Mouse (Mus musculus): ENCODE measurements at regions not wholly inside any gene's neighbourhood (a gene's known extent, or its start where the extent isn't known, plus 50 kb on each side); places are given as distances from the start of the nearest gene placed in this dataset.
A peak's percentile ranks its signal among the peaks of the same experiment; 100 is the strongest.

DNA sequence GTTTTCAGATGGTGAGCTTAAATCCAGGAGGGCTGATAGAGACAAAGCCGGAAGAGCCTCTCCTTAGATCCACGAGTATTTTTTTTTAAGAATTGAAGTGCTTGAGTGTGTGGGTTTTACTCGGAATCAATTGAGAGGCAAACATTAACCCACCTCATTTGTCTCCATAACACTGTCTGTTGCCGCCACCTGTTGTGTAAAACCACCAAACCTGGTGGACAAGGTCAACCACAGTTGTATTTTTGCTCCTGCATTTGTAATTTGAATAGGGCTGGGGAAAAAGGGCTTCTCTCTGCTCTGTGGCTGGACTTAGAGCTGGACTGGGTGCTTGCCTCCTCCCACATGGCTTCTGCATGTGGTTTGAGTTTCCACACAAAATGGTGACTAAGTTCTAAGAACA lies 119.8 kb upstream of the Prickle1 start:
- H3K4me3 ChIP-seq (ENCODE audit: low read depth, low read length), result no peak overlapping the region
- ATAC-seq (replicated peaks; ENCODE audit: low FRiP score) (no peak), DNase-seq (ENCODE audit: low spot score) (no peak)
- H3K27ac ChIP-seq (ENCODE audit: low read depth, low read length), result no peak overlapping the region
- H3K36me3 ChIP-seq (ENCODE audit: control insufficient read depth, insufficient read depth, low read length), result no peaks in the 10 kb centered on the region
- H3K9ac ChIP-seq (ENCODE audit: low read length), result no peak overlapping the region
- no peaks in the 10 kb centered on the region for H3K4me1 ChIP-seq (replicated peaks; ENCODE audit: control insufficient read depth, insufficient read depth, low read length)
- no peaks in the 10 kb centered on the region for H3K9me3 ChIP-seq (ENCODE audit: control insufficient read depth, low read length)
- H3K27me3 ChIP-seq (ENCODE audit: control insufficient read depth, insufficient read depth, low read length), result no peaks in the 10 kb centered on the region
- 79% methylated on average over 4 of the region's 4 CpGs for WGBS
- no peak overlapping the region for H3K4me2 ChIP-seq (ENCODE audit: low read depth, low read length, severe bottlenecking)

DNA sequence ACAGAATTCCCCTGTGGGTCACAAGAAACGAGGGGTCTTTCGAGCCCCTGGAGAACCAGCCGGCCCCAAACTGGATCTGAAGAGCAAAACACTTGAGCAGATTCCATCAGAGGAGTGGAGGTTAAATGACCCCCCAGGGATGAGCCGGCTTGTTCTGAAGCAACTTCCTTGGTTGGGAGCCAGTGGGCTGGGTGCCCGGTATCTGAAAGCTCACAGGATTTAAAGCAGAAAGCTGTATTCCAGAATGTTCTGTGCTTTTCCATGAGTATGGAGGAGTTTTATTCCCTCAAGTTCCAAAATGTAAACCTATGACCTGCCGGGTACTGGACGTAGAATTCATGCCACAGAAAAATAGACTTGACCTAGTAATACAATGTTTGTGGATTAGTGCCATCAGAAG lies 117.7 kb upstream of the Prickle1 start:
- H3K4me3 ChIP-seq (ENCODE audit: low read depth, low read length), result no peak overlapping the region
- 94% methylated on average over 7 of the region's 7 CpGs for WGBS
- no peak overlapping the region for H3K4me2 ChIP-seq (ENCODE audit: low read depth, low read length, severe bottlenecking)
- DNase-seq (ENCODE audit: low spot score), result no peak
- H3K9me3 ChIP-seq (ENCODE audit: control insufficient read depth, low read length), result no peaks in the 10 kb centered on the region
- H3K27ac ChIP-seq (ENCODE audit: low read depth, low read length), result no peak overlapping the region
- no peaks in the 10 kb centered on the region for H3K36me3 ChIP-seq (ENCODE audit: control insufficient read depth, insufficient read depth, low read length)
- no peak for ATAC-seq (replicated peaks; ENCODE audit: low FRiP score)
- H3K9ac ChIP-seq (ENCODE audit: low read length), result no peak overlapping the region
- no peaks in the 10 kb centered on the region for H3K4me1 ChIP-seq (replicated peaks; ENCODE audit: control insufficient read depth, insufficient read depth, low read length)
- no peaks in the 10 kb centered on the region for H3K27me3 ChIP-seq (ENCODE audit: control insufficient read depth, insufficient read depth, low read length)

DNA sequence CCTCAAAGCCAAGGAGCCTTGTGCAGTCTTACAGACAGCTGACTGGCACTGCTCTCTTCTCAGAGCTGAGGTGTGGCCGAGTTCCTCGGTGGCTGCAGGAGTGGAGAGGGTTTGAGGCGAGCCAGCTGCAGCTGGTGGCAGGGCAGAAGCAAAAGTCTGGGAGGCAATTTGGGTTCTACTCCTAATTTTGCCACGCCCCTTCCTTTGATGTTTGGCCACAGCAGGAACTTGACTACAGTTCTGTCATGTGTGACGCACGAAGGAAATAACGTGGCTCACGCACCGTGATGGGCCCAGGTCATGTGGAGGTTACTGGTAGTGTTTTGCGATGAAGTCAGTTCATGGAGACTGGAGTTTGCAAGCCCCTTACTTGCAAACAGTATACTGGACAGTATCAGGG lies 116.9 kb upstream of the Prickle1 start:
- H3K36me3 ChIP-seq (ENCODE audit: control insufficient read depth, insufficient read depth, low read length), result no peaks in the 10 kb centered on the region
- H3K9me3 ChIP-seq (ENCODE audit: control insufficient read depth, low read length), result no peaks in the 10 kb centered on the region
- no peak overlapping the region for H3K27ac ChIP-seq (ENCODE audit: low read depth, low read length)
- DNase-seq (ENCODE audit: low spot score), result no peak
- no peaks in the 10 kb centered on the region for H3K4me1 ChIP-seq (replicated peaks; ENCODE audit: control insufficient read depth, insufficient read depth, low read length)
- ATAC-seq (replicated peaks; ENCODE audit: low FRiP score), result no peak
- no peak overlapping the region for H3K9ac ChIP-seq (ENCODE audit: low read length)
- H3K27me3 ChIP-seq (ENCODE audit: control insufficient read depth, insufficient read depth, low read length), result no peaks in the 10 kb centered on the region
- no peak overlapping the region for H3K4me3 ChIP-seq (ENCODE audit: low read depth, low read length)
- WGBS, result 84% methylated on average over 10 of the region's 10 CpGs
- no peak overlapping the region for H3K4me2 ChIP-seq (ENCODE audit: low read depth, low read length, severe bottlenecking)

DNA sequence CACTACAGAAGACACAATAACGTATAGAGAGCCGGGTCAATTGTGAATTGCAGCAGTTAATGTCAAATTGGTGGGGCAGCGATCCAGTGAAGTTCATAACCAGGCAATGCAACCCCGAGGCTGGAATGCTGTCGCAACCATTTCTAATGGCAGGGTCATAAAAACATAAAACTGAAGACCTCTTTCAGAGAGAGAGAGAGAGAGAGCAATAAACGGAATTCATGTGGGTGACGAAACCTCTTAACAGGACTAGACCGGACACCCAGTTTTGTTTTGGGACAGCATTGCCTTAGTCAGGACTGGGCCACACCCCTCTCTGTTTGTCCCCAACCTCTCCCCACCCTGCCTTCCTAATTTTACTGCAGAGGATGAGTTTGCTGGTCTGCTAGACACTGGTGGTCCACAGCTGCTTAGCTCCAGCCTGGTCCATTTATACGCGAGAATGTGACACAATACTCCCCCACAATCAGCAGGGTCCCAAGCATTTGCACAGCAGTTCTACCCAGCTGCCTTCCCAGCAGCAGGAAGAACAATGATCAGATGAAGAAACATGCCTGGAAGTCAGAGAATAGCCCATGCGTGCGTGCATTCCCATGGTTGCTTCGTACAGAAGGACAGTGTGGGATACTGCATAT lies 115.6 kb upstream of the Prickle1 start:
- Histone ChIP-seq H3K4me1 (replicated peaks; ENCODE audit: control insufficient read depth, insufficient read depth, low read length) (no peaks in the 10 kb centered on the region), H3K9me3 (ENCODE audit: control insufficient read depth, low read length) (no peaks in the 10 kb centered on the region), H3K4me2 (ENCODE audit: low read depth, low read length, severe bottlenecking) (no peak overlapping the region), H3K27me3 (ENCODE audit: control insufficient read depth, insufficient read depth, low read length) (no peaks in the 10 kb centered on the region), H3K9ac (ENCODE audit: low read length) (no peak overlapping the region), H3K27ac (ENCODE audit: low read depth, low read length) (no peak overlapping the region), H3K36me3 (ENCODE audit: control insufficient read depth, insufficient read depth, low read length) (no peaks in the 10 kb centered on the region), H3K4me3 (ENCODE audit: low read depth, low read length) (no peak overlapping the region)
- ATAC-seq (replicated peaks; ENCODE audit: low FRiP score) (no peak), DNase-seq (ENCODE audit: low spot score) (no peak)
- 91% methylated on average over 13 of the region's 13 CpGs for WGBS

DNA sequence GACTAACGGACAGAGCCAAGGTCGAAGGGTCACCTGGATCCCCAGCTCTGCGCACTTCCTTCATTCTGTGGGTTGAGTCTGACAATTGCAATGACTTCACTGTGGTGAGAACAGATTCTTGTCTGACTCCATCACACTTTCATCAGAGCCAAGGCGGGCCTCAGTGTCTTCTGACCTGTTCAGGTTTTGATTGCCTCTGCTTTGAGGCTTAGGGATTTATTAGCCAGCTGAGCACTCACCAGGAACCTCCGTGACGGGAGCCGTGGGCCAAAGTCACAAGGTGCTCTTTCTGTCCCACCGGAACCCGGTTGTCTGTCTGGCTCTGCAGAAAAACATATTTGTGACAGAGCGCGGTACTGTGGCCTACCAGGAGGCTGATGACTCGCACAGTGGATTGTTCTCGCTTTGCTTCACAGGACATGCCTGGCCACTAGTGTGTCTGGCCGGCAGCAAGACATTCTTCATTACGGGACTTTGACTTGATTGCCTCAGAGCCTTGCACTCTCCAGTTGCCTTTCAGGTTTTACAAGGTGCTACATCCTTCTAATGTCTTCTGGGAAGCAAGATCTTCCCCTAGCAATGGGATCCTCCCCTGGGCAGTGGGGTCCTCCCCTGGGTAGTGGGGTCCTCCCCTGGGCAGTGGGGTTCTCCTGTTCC lies 114.9 kb upstream of the Prickle1 start:
- Histone ChIP-seq H3K4me3 (ENCODE audit: low read depth, low read length) (no peak overlapping the region), H3K27ac (ENCODE audit: low read depth, low read length) (no peak overlapping the region), H3K27me3 (ENCODE audit: control insufficient read depth, insufficient read depth, low read length) (no peaks in the 10 kb centered on the region), H3K9me3 (ENCODE audit: control insufficient read depth, low read length) (no peaks in the 10 kb centered on the region), H3K4me1 (replicated peaks; ENCODE audit: control insufficient read depth, insufficient read depth, low read length) (no peaks in the 10 kb centered on the region), H3K4me2 (ENCODE audit: low read depth, low read length, severe bottlenecking) (no peak overlapping the region), H3K9ac (ENCODE audit: low read length) (no peak overlapping the region), H3K36me3 (ENCODE audit: control insufficient read depth, insufficient read depth, low read length) (no peaks in the 10 kb centered on the region)
- 94% methylated on average over 15 of the region's 15 CpGs for WGBS
- ATAC-seq (replicated peaks; ENCODE audit: low FRiP score) (no peak), DNase-seq (ENCODE audit: low spot score) (no peak)

DNA sequence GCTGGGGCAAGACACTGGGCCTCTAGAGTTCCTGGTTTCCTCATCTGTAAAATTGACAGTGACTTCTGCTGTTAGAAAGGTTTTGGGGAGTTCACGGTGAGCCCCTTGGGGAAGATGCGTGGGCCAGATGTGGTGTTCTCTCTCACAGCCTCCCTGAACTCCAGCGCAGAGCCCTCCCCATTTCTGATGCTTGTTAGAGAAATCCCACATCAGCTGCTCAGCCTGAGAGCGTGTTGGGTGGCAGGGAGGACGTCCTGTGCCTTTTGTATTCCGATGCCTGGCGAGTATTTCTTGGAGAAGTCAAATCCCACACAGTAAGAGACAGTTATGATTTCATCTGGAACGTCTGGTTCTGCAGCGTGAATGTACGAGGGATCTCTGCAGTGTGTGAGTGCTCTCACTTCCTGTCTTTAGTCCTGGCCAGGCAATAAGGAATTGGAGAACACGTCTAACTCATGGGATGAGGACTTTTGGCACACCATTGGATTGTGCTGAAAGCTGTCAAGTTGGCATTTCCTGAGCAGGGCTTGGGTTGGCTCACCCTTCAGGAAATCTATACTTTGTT lies 110.8 kb upstream of the Prickle1 start:
- H3K9ac ChIP-seq (ENCODE audit: low read length), result no peak overlapping the region
- H3K4me3 ChIP-seq (ENCODE audit: low read depth, low read length), result no peak overlapping the region
- no peaks in the 10 kb centered on the region for H3K4me1 ChIP-seq (replicated peaks; ENCODE audit: control insufficient read depth, insufficient read depth, low read length)
- no peaks in the 10 kb centered on the region for H3K27me3 ChIP-seq (ENCODE audit: control insufficient read depth, insufficient read depth, low read length)
- H3K4me2 ChIP-seq (ENCODE audit: low read depth, low read length, severe bottlenecking), result no peak overlapping the region
- DNase-seq (ENCODE audit: low spot score), result no peak
- no peaks in the 10 kb centered on the region for H3K9me3 ChIP-seq (ENCODE audit: control insufficient read depth, low read length)
- H3K27ac ChIP-seq (ENCODE audit: low read depth, low read length), result no peak overlapping the region
- no peak for ATAC-seq (replicated peaks; ENCODE audit: low FRiP score)
- WGBS, result 84% methylated on average over 11 of the region's 11 CpGs
- H3K36me3 ChIP-seq (ENCODE audit: control insufficient read depth, insufficient read depth, low read length), result no peaks in the 10 kb centered on the region

DNA sequence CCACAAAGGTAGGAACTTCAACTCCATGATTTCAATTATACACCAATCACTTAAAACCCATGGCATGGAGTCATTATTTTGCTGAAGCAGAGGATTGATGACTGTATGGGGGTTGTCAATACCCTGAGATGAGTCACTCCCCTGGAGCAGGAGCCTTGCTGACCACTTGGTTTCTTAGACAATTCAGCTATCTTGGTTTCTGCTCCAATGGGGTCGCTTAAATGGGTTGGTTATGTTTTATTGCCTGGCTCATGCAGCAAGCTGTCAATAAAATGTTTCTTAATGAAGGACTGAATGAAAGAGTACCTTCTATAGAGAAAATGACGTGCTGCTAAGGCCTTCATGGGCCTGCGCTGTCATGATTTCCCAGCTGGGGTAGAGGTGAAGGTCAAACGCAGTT lies 110.0 kb upstream of the Prickle1 start:
- WGBS, result 86% methylated on average over 4 of the region's 4 CpGs
- H3K27me3 ChIP-seq (ENCODE audit: control insufficient read depth, insufficient read depth, low read length), result no peaks in the 10 kb centered on the region
- no peaks in the 10 kb centered on the region for H3K4me1 ChIP-seq (replicated peaks; ENCODE audit: control insufficient read depth, insufficient read depth, low read length)
- H3K27ac ChIP-seq (ENCODE audit: low read depth, low read length), result no peak overlapping the region
- H3K9me3 ChIP-seq (ENCODE audit: control insufficient read depth, low read length), result no peaks in the 10 kb centered on the region
- ATAC-seq (replicated peaks; ENCODE audit: low FRiP score), result no peak
- DNase-seq (ENCODE audit: low spot score), result no peak
- H3K9ac ChIP-seq (ENCODE audit: low read length), result no peak overlapping the region
- H3K4me2 ChIP-seq (ENCODE audit: low read depth, low read length, severe bottlenecking), result no peak overlapping the region
- no peaks in the 10 kb centered on the region for H3K36me3 ChIP-seq (ENCODE audit: control insufficient read depth, insufficient read depth, low read length)
- no peak overlapping the region for H3K4me3 ChIP-seq (ENCODE audit: low read depth, low read length)

DNA sequence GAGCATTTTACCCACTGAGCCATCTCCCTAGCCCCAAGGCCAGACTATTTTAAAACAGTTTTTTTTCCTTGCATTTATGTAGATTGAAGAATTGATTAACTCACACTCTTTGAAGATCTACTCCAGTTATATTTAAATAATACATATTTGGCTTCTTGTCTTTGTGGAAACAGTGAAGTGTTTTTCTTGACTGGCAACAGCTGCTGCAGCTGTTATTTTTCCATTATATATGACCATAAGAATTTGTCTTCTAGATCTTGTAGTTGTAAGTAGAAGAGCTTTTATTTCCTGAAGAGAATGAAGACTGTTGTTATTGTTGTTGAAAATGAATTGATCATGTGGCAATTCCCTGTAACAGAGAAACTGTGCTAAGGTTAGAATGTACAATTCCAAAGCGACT lies 109.4 kb upstream of the Prickle1 start:
- Histone ChIP-seq H3K4me1 (replicated peaks; ENCODE audit: control insufficient read depth, insufficient read depth, low read length) (no peaks in the 10 kb centered on the region), H3K9me3 (ENCODE audit: control insufficient read depth, low read length) (no peaks in the 10 kb centered on the region), H3K4me2 (ENCODE audit: low read depth, low read length, severe bottlenecking) (no peak overlapping the region), H3K9ac (ENCODE audit: low read length) (no peak overlapping the region), H3K27ac (ENCODE audit: low read depth, low read length) (no peak overlapping the region), H3K27me3 (ENCODE audit: control insufficient read depth, insufficient read depth, low read length) (no peaks in the 10 kb centered on the region), H3K36me3 (ENCODE audit: control insufficient read depth, insufficient read depth, low read length) (no peaks in the 10 kb centered on the region), H3K4me3 (ENCODE audit: low read depth, low read length) (no peak overlapping the region)
- ATAC-seq (replicated peaks; ENCODE audit: low FRiP score), result no peak
- 85% methylated on average over 1 of the region's 1 CpGs for WGBS
- no peak for DNase-seq (ENCODE audit: low spot score)

DNA sequence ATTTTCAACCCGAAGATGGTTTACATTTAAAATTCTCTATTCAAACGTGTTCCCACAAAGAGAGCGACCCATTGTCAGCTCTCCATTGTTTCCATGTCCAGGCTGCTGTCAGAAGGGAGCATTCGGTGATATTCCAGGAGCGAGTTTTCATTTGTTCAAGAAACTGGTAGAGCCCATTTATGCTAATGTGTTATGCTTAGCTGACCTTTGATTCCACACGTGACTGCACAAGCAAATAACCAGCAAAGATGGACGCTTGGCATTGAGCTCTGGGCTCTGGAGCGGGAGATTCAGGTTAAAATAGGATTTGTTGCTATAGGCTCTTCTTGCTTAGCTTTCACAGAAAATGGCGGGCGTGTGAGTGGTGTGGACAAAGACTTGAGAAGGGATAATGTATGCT lies 105.3 kb upstream of the Prickle1 start:
- Histone ChIP-seq H3K4me1 (replicated peaks; ENCODE audit: control insufficient read depth, insufficient read depth, low read length) (no peaks in the 10 kb centered on the region), H3K27ac (ENCODE audit: low read depth, low read length) (no peak overlapping the region), H3K9ac (ENCODE audit: low read length) (no peak overlapping the region), H3K36me3 (ENCODE audit: control insufficient read depth, insufficient read depth, low read length) (no peaks in the 10 kb centered on the region), H3K4me3 (ENCODE audit: low read depth, low read length) (no peak overlapping the region), H3K27me3 (ENCODE audit: control insufficient read depth, insufficient read depth, low read length) (no peaks in the 10 kb centered on the region), H3K9me3 (ENCODE audit: control insufficient read depth, low read length) (no peaks in the 10 kb centered on the region), H3K4me2 (ENCODE audit: low read depth, low read length, severe bottlenecking) (no peak overlapping the region)
- no peak for DNase-seq (ENCODE audit: low spot score)
- peak; percentile 46 for ATAC-seq (replicated peaks; ENCODE audit: low FRiP score)
- WGBS, result 66% methylated on average over 10 of the region's 10 CpGs

Data from forebrain, embryonic 11.5 days (tissue).